Mouse (Mus musculus): Measurements from ENCODE around the gene Pif1. TPM values are rescaled to one million over a fixed set of nuclear protein-coding genes. Genes with fewer than 3 reads are reported as not detected.

Gene Pif1
- total RNA-seq, 2 experiments from 2014 or later: not detected

- DNase-seq: peak; percentile 38 to 46
Observed at GRCm38 (mm10) chr9:65640838-65641410, 54.0 kb downstream of the Pif1 start.

- DNase-seq: no peak
Observed at GRCm38 (mm10) chr9:65641446-65642052, 54.6 kb downstream of the Pif1 start.

GRCm38 (mm10) chr9:65642546-65642945 lies 55.6 kb downstream of the Pif1 start:
- DNase-seq: no peak

GRCm38 (mm10) chr9:65644960-65645359 lies 58.0 kb downstream of the Pif1 start:
- DNase-seq: no peak

Other genes starting within 250 kb of the Pif1 start
- 10 to 100 TPM; 14.4 to 18.4 TPM for gene Pdcd7, start 241.1 kb upstream of the Pif1 start, total RNA-seq (2021)
- not detected for gene Ubap1l, start 226.1 kb upstream of the Pif1 start, total RNA-seq (2021)
- gene Kbtbd13, start 195.5 kb upstream of the Pif1 start, total RNA-seq (2021): 1 to 10 TPM; 1.5 to 1.6 TPM
- 1 to 10 TPM; 5.6 to 6.4 TPM for gene Rasl12, start 188.7 kb upstream of the Pif1 start, total RNA-seq (2021)
- not detected for gene Slc51b, start 164.2 kb upstream of the Pif1 start, total RNA-seq (2021)
- 1 to 10 TPM; 6.3 to 6.9 TPM for gene Mtfmt, start 151.4 kb upstream of the Pif1 start, total RNA-seq (2021)
- 10 to 100 TPM; 16.0 to 22.0 TPM for gene Spg21, start 126.2 kb upstream of the Pif1 start, total RNA-seq (2021)
- not detected for gene Ankdd1a, start 67.0 kb upstream of the Pif1 start, total RNA-seq (2021)
- gene Plekho2, start 7.1 kb upstream of the Pif1 start, total RNA-seq (2021): 1 to 10 TPM; 8.8 to 9.3 TPM
- gene Rbpms2, start 42.5 kb downstream of the Pif1 start, total RNA-seq (2021): 10 to 100 TPM; 29.7 to 30.8 TPM
- 100 to 1,000 TPM; 201 to 238 TPM for gene Oaz2, start 80.8 kb downstream of the Pif1 start, total RNA-seq (2021)
- gene Zfp609, start 240.4 kb downstream of the Pif1 start, total RNA-seq (2021): 10 to 100 TPM; 19.2 to 22.4 TPM